Mouse (Mus musculus) MEL (cell line): Measurements from ENCODE around the gene Sema6b. TPM values are rescaled to one million over a fixed set of nuclear protein-coding genes. Genes with fewer than 3 reads are reported as not detected.
A peak's percentile ranks its signal among the peaks of the same experiment; 100 is the strongest.

ENCODE experiments used
- DNase-seq: peaks from one replicate; pipeline ENCODE4 v3.0.0; 2011; ENCODE audit warnings: low read depth, low spot score
- H3K27ac ChIP-seq: 2 replicates; pipeline ENCODE4 v1.5.1; 2012; ENCODE audit warnings: low read depth, mild to moderate bottlenecking, control low read depth, low read length, moderate library complexity; ENCODE audit not compliant: control insufficient read depth
- H3K27me3 ChIP-seq, 2 experiments: fragments of 150-350 bp in 1 of 2; sonication (generic) in 1 of 2; 2 replicates each; pipeline ENCODE4 v1.6.1; 2012; ENCODE audit warnings: low read length in 2 of 2, mild to moderate bottlenecking in 2 of 2, improper control_type of control experiment in 1 of 2, moderate library complexity in 1 of 2; ENCODE audit not compliant: insufficient read depth in 2 of 2, control insufficient read depth in 1 of 2
- H3K36me3 ChIP-seq, 2 experiments: 2 replicates each; pipeline ENCODE4 v1.6.1; 2012 to 2014; ENCODE audit warnings: low read length in 2 of 2, improper control_type of control experiment in 1 of 2, inconsistent platforms in 1 of 2, mild to moderate bottlenecking in 1 of 2; ENCODE audit not compliant: insufficient read depth in 2 of 2, control insufficient read depth in 1 of 2
- H3K4me1 ChIP-seq, 2 experiments: fragments of 150-350 bp in 1 of 2; sonication (generic) in 1 of 2; 2 replicates each; pipeline ENCODE4 v1.6.1; 2012; ENCODE audit warnings: low read length in 2 of 2, improper control_type of control experiment in 1 of 2, mild to moderate bottlenecking in 1 of 2; ENCODE audit not compliant: insufficient read depth in 2 of 2, control insufficient read depth in 1 of 2
- H3K4me3 ChIP-seq, 2 experiments: fragments of 150-350 bp in 1 of 2; sonication (generic) in 1 of 2; 2 replicates each; pipeline ENCODE4 v1.5.1; 2012; ENCODE audit warnings: low read depth in 2 of 2, low read length in 2 of 2, mild to moderate bottlenecking in 2 of 2, moderate library complexity in 2 of 2, control low read depth in 1 of 2, improper control_type of control experiment in 1 of 2; ENCODE audit not compliant: control insufficient read depth in 1 of 2, insufficient read depth in 1 of 2
- H3K79me2 ChIP-seq: 2 replicates; pipeline ENCODE4 v1.6.1; 2012; ENCODE audit warnings: mild to moderate bottlenecking, low read length, moderate library complexity; ENCODE audit not compliant: control insufficient read depth, poor library complexity, insufficient read depth
- H3K9ac ChIP-seq: 2 replicates; pipeline ENCODE4 v1.6.1; 2012; ENCODE audit warnings: low read depth, mild to moderate bottlenecking, control low read depth, low read length, moderate library complexity; ENCODE audit not compliant: control insufficient read depth, poor library complexity, severe bottlenecking
- H3K9me3 ChIP-seq: fragments of 150-350 bp; sonication (generic); replicated peaks from 2 replicates; pipeline ENCODE4 v1.6.1; 2012; ENCODE audit warnings: mild to moderate bottlenecking, low read length, improper control_type of control experiment, moderate library complexity; ENCODE audit not compliant: insufficient read depth
- CHD2 ChIP-seq: IDR thresholded peaks from 2 replicates; pipeline ENCODE4 v1.6.1; 2011; ENCODE audit warnings: low read length, improper control_type of control experiment
- CTCF ChIP-seq, 3 experiments: IDR thresholded peaks in 2 of 3; conservative IDR thresholded peaks in 1 of 3; 2 replicates each; pipeline ENCODE4 v1.5.1; 2011 to 2012; ENCODE audit warnings: low read length in 3 of 3, low read depth in 2 of 3, mild to moderate bottlenecking in 2 of 3, improper control_type of control experiment in 1 of 3, inconsistent platforms in 1 of 3, mixed read lengths in 1 of 3, moderate library complexity in 1 of 3; ENCODE audit not compliant: control insufficient read depth in 1 of 3, insufficient read depth in 1 of 3, poor library complexity in 1 of 3, severe bottlenecking in 1 of 3
- EP300 ChIP-seq, 2 experiments: IDR thresholded peaks; 2 replicates each; pipeline ENCODE4 v1.6.1; 2011; ENCODE audit warnings: improper control_type of control experiment in 2 of 2, low read length in 2 of 2, low read depth in 1 of 2, mild to moderate bottlenecking in 1 of 2
- ETS1 ChIP-seq: IDR thresholded peaks from 2 replicates; pipeline ENCODE4 v1.6.1; 2012; ENCODE audit warnings: low read depth, mild to moderate bottlenecking, inconsistent platforms, low read length, improper control_type of control experiment, moderate library complexity
- MAFK ChIP-seq: IDR thresholded peaks from 2 replicates; pipeline ENCODE4 v1.6.1; 2011; ENCODE audit warnings: low read depth, mild to moderate bottlenecking, low read length, improper control_type of control experiment, borderline replicate concordance
- MYC ChIP-seq: IDR thresholded peaks from 2 replicates; pipeline ENCODE4 v1.6.1; 2011; ENCODE audit warnings: low read depth, mild to moderate bottlenecking, low read length, improper control_type of control experiment, moderate library complexity
- NELFE ChIP-seq: IDR thresholded peaks from 2 replicates; pipeline ENCODE4 v1.6.1; 2011; ENCODE audit warnings: low read depth, low read length, improper control_type of control experiment
- NRF1 ChIP-seq: IDR thresholded peaks from 2 replicates; pipeline ENCODE4 v1.6.1; 2014; ENCODE audit warnings: low read depth, mild to moderate bottlenecking, inconsistent platforms, low read length, improper control_type of control experiment, moderate library complexity; ENCODE audit not compliant: poor library complexity, insufficient read depth, severe bottlenecking
- RAD21 ChIP-seq: IDR thresholded peaks from 2 replicates; pipeline ENCODE4 v1.6.1; 2011; ENCODE audit warnings: mild to moderate bottlenecking, low read depth, low read length, improper control_type of control experiment
- SIN3A ChIP-seq: IDR thresholded peaks from 2 replicates; pipeline ENCODE4 v1.6.1; 2012; ENCODE audit warnings: low read length, improper control_type of control experiment, inconsistent platforms
- SMC3 ChIP-seq: IDR thresholded peaks from 2 replicates; pipeline ENCODE4 v1.6.1; 2011; ENCODE audit warnings: low read depth, low read length, improper control_type of control experiment
- polyA plus RNA-seq, 2 experiments: library from polyadenylated mRNA; stranded (reverse) in 1 of 2; unstranded in 1 of 2; fragments of >175 nt in 1 of 2; fragments of >200 nt in 1 of 2; gene quantifications; 2 replicates each; pipeline versions ENCODE4 v1.2.1 to v1.2.4; 2012; ENCODE audit warnings: low replicate concordance in 2 of 2, low read depth in 1 of 2; ENCODE audit not compliant: insufficient read length in 2 of 2, insufficient read depth in 1 of 2, missing spikeins in 1 of 2
- total RNA-seq: library from RNA; depleted of rRNA; stranded (reverse); fragments of 300-350 nt; gene quantifications from 2 replicates; pipeline ENCODE4 v1.2.3, GENCODE M21; 2012

Gene Sema6b
- total and polyA plus RNA-seq, 3 experiments: 7.7 to 16.8 TPM; not detected in 1

GRCm38 (mm10) chr17:56131814-56132213 lies 8.3 kb downstream of the Sema6b start:
- DNase-seq: peak; percentile 86
- TF ChIP-seq SMC3 (peak; percentile 77), RAD21 (peak; percentile 29), NRF1 (no peak), NELFE (no peak), CTCF (IDR thresholded peaks at IDR 0.05 in 2 of 3, conservative IDR thresholded peaks at IDR 0.05 in 1 of 3; ENCODE audit: control insufficient read depth in 1 of 3, insufficient read depth in 1 of 3, low read depth in 2 of 3, low read length in 3 of 3, poor library complexity in 1 of 3, severe bottlenecking in 1 of 3) (peak; percentile 89 to 97 (median 91)), ETS1 (no peak)
- H3K4me3 ChIP-seq: no peak overlapping the region
- H3K9me3 ChIP-seq: no peaks in the 10 kb centered on the region
- peaks cover 0 to 2% of the 10 kb centered on the region in 2 experiments; a peak in 1 of 4 replicates for H3K36me3 ChIP-seq
- no peak overlapping the region for H3K9ac ChIP-seq
- H3K79me2 ChIP-seq: no peaks in the 10 kb centered on the region
- H3K27me3 ChIP-seq: no peaks in the 10 kb centered on the region
- no peak overlapping the region for H3K27ac ChIP-seq
- H3K4me1 ChIP-seq: peaks cover 0 to 3% of the 10 kb centered on the region in 2 experiments; a peak in 2 of 4 replicates

GRCm38 (mm10) chr17:56131136-56131535 lies 9.0 kb downstream of the Sema6b start:
- H3K79me2 ChIP-seq: no peaks in the 10 kb centered on the region
- H3K36me3 ChIP-seq: peaks cover 0 to 2% of the 10 kb centered on the region in 2 experiments; a peak in 1 of 4 replicates
- no peak for DNase-seq
- TF ChIP-seq MAFK: no peak
- no peak overlapping the region for H3K9ac ChIP-seq
- H3K4me1 ChIP-seq: peaks cover 0 to 3% of the 10 kb centered on the region in 2 experiments; a peak in 2 of 4 replicates
- no peak overlapping the region for H3K4me3 ChIP-seq
- no peaks in the 10 kb centered on the region for H3K9me3 ChIP-seq
- H3K27ac ChIP-seq: no peak overlapping the region
- H3K27me3 ChIP-seq: no peaks in the 10 kb centered on the region

- DNase-seq: no peak
- no peak overlapping the region for H3K4me3 ChIP-seq
- H3K4me1 ChIP-seq: peaks cover 0 to 3% of the 10 kb centered on the region in 2 experiments; a peak in 1 of 4 replicates
- H3K9me3 ChIP-seq: no peaks in the 10 kb centered on the region
- peaks cover 0 to 2% of the 10 kb centered on the region in 2 experiments; a peak in 1 of 4 replicates for H3K36me3 ChIP-seq
- H3K9ac ChIP-seq: no peak overlapping the region
- no peak overlapping the region for H3K27ac ChIP-seq
- TF ChIP-seq EP300 (IDR thresholded peaks at IDR 0.05; ENCODE audit: low read depth in 1 of 2, low read length in 2 of 2): no peak
- TF ChIP-seq SIN3A: no peak
- TF ChIP-seq MYC: no peak
- no peak for TF ChIP-seq CHD2
- TF ChIP-seq, all 39 proteins: peak for 0
- H3K27me3 ChIP-seq: no peaks in the 10 kb centered on the region
- H3K79me2 ChIP-seq: no peaks in the 10 kb centered on the region
Measured at GRCm38 (mm10) chr17:56128246-56128645, 11.9 kb downstream of the Sema6b start.
